Mouse (Mus musculus): Measurements from ENCODE around the gene Anxa5.

GRCm38 (mm10) chr3:36455124-36455523 lies 20.6 kb downstream of the Anxa5 start:
- TF ChIP-seq POLR2A (IDR thresholded peaks at IDR 0.05; ENCODE audit: low read depth, low read length) (no peak), CTCF (conservative IDR thresholded peaks at IDR 0.05 in 1 of 2, IDR thresholded peaks at IDR 0.05 in 1 of 2; ENCODE audit: low read depth in 2 of 2, low read length in 2 of 2) (no peak), E2F4 (IDR thresholded peaks at IDR 0.05; ENCODE audit: insufficient replicate concordance, low read depth, low read length) (no peak), MEF2A (IDR thresholded peaks at IDR 0.05; ENCODE audit: borderline replicate concordance, low read depth, low read length) (no peak), RAD21 (IDR thresholded peaks at IDR 0.05; ENCODE audit: low read depth, low read length) (no peak), ZKSCAN1 (IDR thresholded peaks at IDR 0.05; ENCODE audit: borderline replicate concordance, low read depth, low read length) (no peak), ETS1 (conservative IDR thresholded peaks at IDR 0.05; ENCODE audit: low read depth, low read length) (no peak), ZMIZ1 (IDR thresholded peaks at IDR 0.05; ENCODE audit: low read depth, low read length) (no peak), POLR2AphosphoS2 (IDR thresholded peaks at IDR 0.05; ENCODE audit: low read depth, low read length) (no peak), KAT2A (IDR thresholded peaks at IDR 0.05; ENCODE audit: insufficient replicate concordance, low read length) (no peak)
